Mouse (Mus musculus): ENCODE measurements around the gene Csad.
A peak's percentile ranks its signal among the peaks of the same experiment; 100 is the strongest.
"Not testable (repeated sequence)": the region's sequence is repeated elsewhere in the genome, so short reads cannot be mapped to it uniquely, and the experiment has no call there.

Gene Csad

DNA sequence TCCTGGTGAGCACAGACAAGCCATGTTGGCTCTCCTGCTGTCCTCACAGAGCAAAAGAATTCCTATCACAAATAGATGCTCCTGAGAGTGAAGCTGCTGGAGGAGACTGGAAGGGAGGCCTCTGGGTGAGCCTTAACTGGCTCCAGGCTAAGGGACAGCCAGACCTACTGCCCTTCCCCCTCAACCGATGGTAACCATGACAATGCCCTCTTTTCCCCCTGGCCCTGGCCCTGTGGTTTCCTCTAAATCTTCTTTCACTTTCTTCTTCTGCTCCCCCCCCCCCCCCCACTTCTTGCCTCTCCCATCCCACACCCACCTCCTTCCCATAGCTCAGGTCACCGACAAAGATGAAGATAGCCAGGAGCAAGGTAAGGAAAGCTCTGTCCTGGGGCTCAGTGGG is 29.4 kb upstream of the Csad start:
- DNase-seq: no peak

DNA sequence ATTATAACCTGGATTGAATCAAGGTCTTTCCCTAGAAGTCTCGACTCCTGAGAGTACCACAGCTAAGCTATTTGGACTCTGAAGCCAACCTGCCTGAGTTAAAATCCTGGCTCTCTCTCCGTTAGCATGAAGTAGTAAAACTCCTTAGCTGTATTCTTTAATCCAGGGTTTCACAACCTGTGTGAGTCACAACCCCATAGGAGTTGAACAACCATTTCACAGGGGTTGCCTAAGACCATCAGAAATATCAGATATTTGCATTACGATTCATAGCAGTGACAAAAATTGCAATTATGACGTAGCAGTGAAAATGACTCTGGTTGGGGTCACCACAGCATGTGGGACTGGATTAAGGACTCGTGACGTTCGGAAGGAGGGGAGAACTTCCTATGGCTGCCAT is 28.2 kb upstream of the Csad start:
- DNase-seq: no peak

DNA sequence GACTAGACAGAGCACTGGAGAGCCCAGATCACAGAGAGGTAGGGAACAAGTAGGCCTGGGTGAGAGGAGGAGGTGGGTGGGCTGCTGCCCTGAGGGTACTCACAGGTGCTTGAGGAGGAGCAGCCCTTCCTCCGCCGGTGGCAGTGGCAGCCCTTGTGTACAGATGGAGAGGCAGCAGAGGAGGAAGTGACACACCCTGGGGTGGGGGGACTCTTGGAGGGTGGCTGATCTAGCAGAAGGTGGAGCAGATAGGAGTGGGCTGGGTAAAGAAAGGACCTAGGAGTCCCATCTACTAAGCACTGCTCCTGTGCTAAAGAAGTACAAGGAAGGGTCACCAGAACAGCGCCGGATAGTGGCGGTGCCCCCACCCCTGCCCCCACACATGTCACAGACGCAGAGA is 27.2 kb upstream of the Csad start, which contains the start of gene Itgb7:
Itgb7 (minus strand) TSS at position 197 of the 400 bp plus-strand sequence.
- DNase-seq: no peak

- no peak for DNase-seq
These were observed 26.1 kb upstream of the Csad start for GRCm38 (mm10) chr15:102230408-102231321.

DNA sequence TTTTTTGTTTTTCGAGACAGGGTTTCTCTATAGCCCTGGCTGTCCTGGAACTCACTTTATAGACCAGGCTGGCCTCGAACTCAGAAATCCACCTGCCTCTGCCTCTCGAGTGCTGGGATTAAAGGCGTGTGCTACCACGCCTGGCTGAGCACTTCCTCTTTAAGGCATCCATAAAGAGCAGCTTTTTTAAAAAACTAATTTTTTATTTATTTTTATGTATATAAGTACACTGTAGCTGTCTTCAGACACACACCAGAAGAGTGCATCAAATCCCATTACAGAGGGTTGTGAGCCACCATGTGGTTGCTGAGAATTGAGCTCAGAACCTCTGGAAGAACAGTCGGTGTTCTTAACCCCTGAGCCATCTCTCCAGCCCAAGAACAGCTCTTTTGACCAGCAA is 21.1 kb upstream of the Csad start:
- not testable (repeated sequence) for DNase-seq

GRCm38 (mm10) chr15:102224992-102225617 is 20.6 kb upstream of the Csad start:
- DNase-seq: no peak

DNA sequence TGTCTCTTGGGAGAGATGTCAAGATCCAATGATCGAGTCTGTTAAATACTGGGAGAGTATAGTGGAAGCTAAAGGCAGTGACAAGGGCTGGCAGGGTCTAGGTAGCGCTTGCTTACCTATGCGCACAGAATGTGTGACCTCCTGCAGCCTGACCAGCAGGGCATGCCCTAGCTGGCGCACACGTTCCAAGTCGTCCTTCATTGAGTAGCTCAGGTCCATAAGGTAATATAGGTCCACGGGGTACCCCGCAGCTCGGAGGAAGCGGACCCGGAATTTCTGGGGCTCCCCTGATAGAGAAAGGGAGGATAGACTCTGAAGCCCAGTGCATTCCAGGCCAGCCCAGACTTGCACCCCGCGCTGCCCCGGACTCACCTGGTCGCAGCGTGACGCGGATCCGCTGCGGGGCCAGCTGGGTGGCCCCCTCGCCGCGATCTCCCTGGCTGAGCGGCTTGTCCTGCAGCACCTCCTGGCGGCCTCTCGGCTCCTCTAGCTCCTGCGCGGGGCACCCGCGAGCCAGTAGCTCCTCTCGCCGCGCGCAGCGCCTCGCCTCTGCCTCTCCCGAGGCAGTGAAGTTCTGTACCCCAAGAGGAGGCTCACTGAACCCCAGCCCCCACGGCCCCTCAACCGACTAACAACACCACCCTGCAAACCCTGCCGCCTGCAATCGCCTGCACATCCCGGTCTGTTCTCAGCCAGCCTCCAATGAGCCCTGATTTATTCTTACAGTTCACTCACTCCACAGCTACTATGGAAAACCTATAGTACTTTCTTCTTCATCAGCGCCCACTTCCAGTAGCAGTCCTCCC is 19.9 kb upstream of the Csad start:
- DNase-seq: peak; percentile 78

DNA sequence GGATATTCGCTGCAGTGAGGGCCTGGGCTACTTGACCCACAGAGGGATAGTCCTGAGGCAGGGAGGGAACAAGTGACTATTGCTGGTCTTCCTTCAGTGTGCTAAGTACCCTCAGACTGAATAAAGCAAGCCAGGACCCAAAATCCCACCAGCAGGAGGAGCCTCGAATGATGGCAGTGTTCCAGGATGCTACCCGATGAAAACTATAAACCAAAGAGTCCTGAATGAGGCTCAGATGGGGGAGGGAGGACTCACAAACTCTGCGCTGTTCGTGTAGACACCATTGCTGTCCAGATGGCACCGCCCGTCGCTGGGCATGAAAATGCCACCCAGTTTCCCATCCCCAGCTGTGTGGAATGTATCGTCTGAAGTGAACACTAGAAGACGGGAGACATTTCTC is 17.9 kb upstream of the Csad start:
- DNase-seq: no peak

- no peak for DNase-seq
These were observed 12.8 kb upstream of the Csad start for GRCm38 (mm10) chr15:102217325-102217724.

DNA sequence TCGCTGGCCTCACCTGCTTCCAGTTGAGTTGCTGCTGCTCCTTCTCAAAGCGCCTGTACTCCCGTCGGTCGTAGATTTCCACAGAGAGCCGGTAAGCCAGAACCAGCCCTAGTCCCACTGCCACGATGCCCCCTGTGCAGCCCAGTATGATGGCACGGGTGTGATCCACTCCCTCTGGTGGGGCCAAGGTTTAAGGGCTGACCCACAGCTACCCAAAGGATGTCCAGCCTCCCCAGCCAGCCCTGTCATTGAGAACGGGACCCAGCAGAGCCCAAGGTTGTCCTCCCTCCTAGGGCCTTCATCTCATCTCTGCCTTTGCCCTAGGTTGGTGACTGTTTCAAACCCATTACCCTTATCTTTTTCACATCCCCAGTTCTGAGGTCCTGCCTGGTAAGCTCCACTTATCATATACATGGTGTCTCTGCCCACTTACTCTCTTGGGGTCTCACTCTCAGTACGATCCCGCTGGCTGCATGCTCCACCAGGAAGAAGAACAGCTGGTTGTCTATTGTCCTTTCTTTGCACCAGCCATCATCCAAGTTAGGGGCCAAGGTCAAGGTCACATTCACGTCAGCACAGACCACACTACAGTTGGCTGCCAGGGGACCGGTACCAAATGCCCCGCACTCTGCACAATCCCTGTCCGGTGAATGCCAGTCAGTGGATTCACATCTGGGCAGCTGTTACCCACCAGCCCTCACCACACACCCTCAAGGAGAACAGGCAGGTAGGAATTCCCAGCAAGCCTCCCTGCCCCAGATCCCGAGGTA is 12.1 kb upstream of the Csad start:
- DNase-seq: no peak

GRCm38 (mm10) chr15:102215624-102216023 is 11.1 kb upstream of the Csad start:
- DNase-seq: no peak

DNA sequence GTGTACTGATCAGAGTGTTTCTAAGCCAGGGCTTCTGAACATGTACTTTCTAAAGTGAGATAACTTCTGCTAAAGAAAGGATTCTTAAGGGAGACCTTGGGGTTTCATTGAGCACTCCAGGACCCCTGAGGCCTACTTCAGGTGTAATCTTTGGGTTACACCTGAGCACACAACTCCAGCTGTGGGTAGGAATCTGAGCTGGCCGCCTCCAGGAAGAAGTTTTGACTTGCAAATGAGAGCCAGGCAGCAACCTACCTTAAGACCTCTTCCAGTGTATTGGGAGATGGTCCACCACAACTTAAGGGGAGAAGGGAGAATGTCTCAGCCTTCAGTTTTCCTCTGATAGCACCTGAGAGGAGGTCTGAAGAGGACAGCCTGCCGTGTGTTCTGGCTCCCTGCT is 9.6 kb upstream of the Csad start:
- no peak for DNase-seq

- DNase-seq: no peak
These were observed 7.4 kb upstream of the Csad start for GRCm38 (mm10) chr15:102211895-102212294.

- DNase-seq: no peak
These were observed 6.3 kb upstream of the Csad start for GRCm38 (mm10) chr15:102210816-102211215.

DNA sequence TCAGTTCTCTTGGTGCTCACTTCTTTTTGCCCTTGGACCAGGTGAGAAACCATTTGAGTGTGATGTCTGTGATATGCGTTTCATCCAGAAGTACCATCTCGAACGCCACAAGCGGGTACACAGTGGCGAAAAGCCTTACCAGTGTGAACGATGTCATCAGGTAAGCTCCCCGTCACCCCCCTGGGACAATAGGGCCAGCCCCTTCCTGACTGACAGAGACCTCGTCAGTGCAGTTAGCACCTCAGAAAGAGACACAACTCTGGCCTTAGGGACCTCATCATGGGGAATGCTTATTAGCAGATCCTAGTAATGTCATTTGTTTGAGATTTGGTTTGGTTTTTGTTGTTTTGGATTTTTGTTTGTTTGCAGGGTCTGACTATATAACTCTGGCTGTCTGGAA is 4.6 kb upstream of the Csad start:
- DNase-seq: no peak

GRCm38 (mm10) chr15:102208092-102208561 is 3.6 kb upstream of the Csad start:
- DNase-seq: no peak

DNA sequence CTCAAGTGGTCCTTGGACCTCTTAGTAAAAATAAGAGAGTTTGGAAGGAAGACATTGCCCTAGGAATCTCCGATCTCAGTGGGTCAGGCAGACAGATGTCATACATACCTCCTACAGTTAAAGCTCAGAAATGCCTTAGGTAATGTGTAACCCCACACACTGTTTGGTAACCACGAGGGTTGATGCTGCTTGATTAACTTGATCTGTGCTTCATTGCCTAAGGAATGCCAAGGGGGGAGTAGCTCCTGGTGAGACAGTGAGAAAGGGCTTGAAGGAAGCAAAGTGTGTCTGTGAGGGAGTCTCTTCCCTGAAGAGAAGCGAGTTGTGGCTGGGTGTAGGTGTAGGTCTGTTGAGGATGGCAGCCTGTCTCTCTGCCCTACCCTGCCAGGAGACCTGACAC is 2.8 kb upstream of the Csad start:
- no peak for DNase-seq

DNA sequence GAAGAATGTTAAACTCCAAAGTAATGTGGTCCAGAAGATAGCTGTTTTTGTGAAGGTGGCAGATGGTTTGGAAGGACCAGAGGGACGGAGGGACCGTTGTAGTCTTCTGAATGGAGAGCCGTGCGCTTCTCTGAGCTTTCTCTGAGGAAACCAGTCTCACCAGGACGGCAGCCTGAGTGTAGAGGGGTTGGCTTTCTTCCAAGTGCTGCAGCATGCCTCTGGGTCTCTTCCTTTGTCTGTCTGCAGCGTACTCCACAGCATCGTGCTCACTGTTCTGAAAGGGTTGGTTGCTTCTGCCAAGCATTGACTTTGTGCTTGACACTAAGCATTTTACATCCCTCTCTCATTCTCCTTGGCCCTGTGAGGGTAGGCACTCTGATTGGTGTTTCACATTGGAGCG is 1.3 kb upstream of the Csad start:
- DNase-seq: peak; percentile 66

- DNase-seq: peak; percentile 71
These were observed 616 bp downstream of the Csad start for GRCm38 (mm10) chr15:102203835-102204381.

GRCm38 (mm10) chr15:102202971-102203834 is 1.3 kb downstream of the Csad start, which contains the start of gene Zfp740:
Gene Zfp740 (plus strand): TSS chr15:102203249.
- peak; percentile 97 for DNase-seq

- DNase-seq: no peak
These were observed 5.7 kb downstream of the Csad start for GRCm38 (mm10) chr15:102198841-102199240.
